Mouse (Mus musculus) CH12.LX (cell line): ENCODE measurements at regions not wholly inside any gene's neighbourhood (a gene's known extent, or its start where the extent isn't known, plus 50 kb on each side); places are given as distances from the start of the nearest gene placed in this dataset.

Source experiments
- DNase-seq: peaks from one replicate; pipeline ENCODE4 v3.0.0-alpha.2; 2013; ENCODE audit errors: extremely low read depth
- H3K27ac ChIP-seq: 2 replicates; pipeline ENCODE4 v1.5.1; 2012; ENCODE audit warnings: low read depth, mild to moderate bottlenecking, control low read depth, moderate library complexity; ENCODE audit not compliant: insufficient read depth
- H3K27me3 ChIP-seq: replicated peaks from 2 replicates; pipeline ENCODE3; 2012; ENCODE audit warnings: inconsistent platforms
- H3K36me3 ChIP-seq, 2 experiments: replicated peaks in 1 of 2; 2 replicates each; pipeline versions ENCODE3 to v1.6.1; 2012; ENCODE audit warnings: inconsistent platforms in 1 of 2, low read length in 1 of 2, mild to moderate bottlenecking in 1 of 2, mixed read lengths in 1 of 2, moderate library complexity in 1 of 2; ENCODE audit not compliant: control insufficient read depth in 1 of 2, insufficient read depth in 1 of 2
- H3K4me1 ChIP-seq, 2 experiments: 2 replicates each; pipeline ENCODE4 v1.6.1; 2012; ENCODE audit warnings: inconsistent platforms in 1 of 2, moderate library complexity in 1 of 2; ENCODE audit not compliant: insufficient read depth in 2 of 2, control insufficient read depth in 1 of 2
- H3K4me2 ChIP-seq: 2 replicates; pipeline ENCODE4 v1.6.1; 2012; ENCODE audit warnings: low read depth, mild to moderate bottlenecking, control low read depth; ENCODE audit not compliant: poor library complexity, insufficient read depth, severe bottlenecking
- H3K4me3 ChIP-seq, 3 experiments: fragments of 150-350 bp in 1 of 3; sonication (generic) in 1 of 3; replicated peaks in 1 of 3; 2 replicates each; pipeline versions ENCODE3 to v1.5.1; 2011 to 2012; ENCODE audit warnings: low read depth in 2 of 3, low read length in 2 of 3, mild to moderate bottlenecking in 2 of 3, moderate library complexity in 2 of 3, control low read depth in 1 of 3, improper control_type of control experiment in 1 of 3, inconsistent platforms in 1 of 3, mixed read lengths in 1 of 3; ENCODE audit not compliant: poor library complexity in 1 of 3
- H3K79me2 ChIP-seq: replicated peaks from 2 replicates; pipeline ENCODE4 v1.6.1; 2012; ENCODE audit warnings: mild to moderate bottlenecking, moderate library complexity; ENCODE audit not compliant: control insufficient read depth, poor library complexity, insufficient read depth, severe bottlenecking; ENCODE audit errors: extremely low read depth
- H3K9ac ChIP-seq: 2 replicates; pipeline ENCODE4 v1.6.1; 2012; ENCODE audit warnings: low read depth, mild to moderate bottlenecking, control low read depth, moderate library complexity; ENCODE audit not compliant: insufficient read depth
- H3K9me3 ChIP-seq: replicated peaks from 2 replicates; pipeline ENCODE3; 2012; ENCODE audit warnings: low read length, inconsistent platforms, mixed read lengths
- CTCF ChIP-seq, 2 experiments: IDR thresholded peaks in 1 of 2; conservative IDR thresholded peaks in 1 of 2; 2 replicates each; pipeline ENCODE4 v1.5.1; 2011 to 2012; ENCODE audit warnings: low read depth in 2 of 2, low read length in 2 of 2, improper control_type of control experiment in 1 of 2, inconsistent platforms in 1 of 2, mild to moderate bottlenecking in 1 of 2, moderate library complexity in 1 of 2
- GABPA ChIP-seq: IDR thresholded peaks from 2 replicates; pipeline ENCODE4 v1.6.1; 2012; ENCODE audit warnings: low read depth, low read length, improper control_type of control experiment, inconsistent platforms; ENCODE audit not compliant: insufficient replicate concordance
- JUN ChIP-seq: IDR thresholded peaks from 2 replicates; pipeline ENCODE4 v1.6.1; 2011; ENCODE audit warnings: low read depth, mild to moderate bottlenecking, low read length, improper control_type of control experiment, moderate library complexity; ENCODE audit not compliant: insufficient read depth
- JUND ChIP-seq: conservative IDR thresholded peaks from 2 replicates; pipeline ENCODE4 v1.6.1; 2011; ENCODE audit warnings: low read depth, low read length, improper control_type of control experiment
- KAT2A ChIP-seq: IDR thresholded peaks from 2 replicates; pipeline ENCODE4 v1.6.1; 2012; ENCODE audit warnings: low read length, improper control_type of control experiment, inconsistent platforms; ENCODE audit not compliant: insufficient replicate concordance
- MXI1 ChIP-seq: IDR thresholded peaks from 2 replicates; pipeline ENCODE4 v1.6.1; 2011; ENCODE audit warnings: mild to moderate bottlenecking, low read depth, low read length, improper control_type of control experiment
- NRF1 ChIP-seq: IDR thresholded peaks from 2 replicates; pipeline ENCODE4 v1.6.1; 2014; ENCODE audit warnings: low read depth, mild to moderate bottlenecking, inconsistent platforms, low read length, improper control_type of control experiment, moderate library complexity
- PAX5 ChIP-seq: IDR thresholded peaks from 2 replicates; pipeline ENCODE4 v1.6.1; 2012; ENCODE audit warnings: low read length, inconsistent platforms, mixed read lengths
- POLR2A ChIP-seq: IDR thresholded peaks from 2 replicates; pipeline ENCODE4 v1.6.1; 2011; ENCODE audit warnings: low read depth, mild to moderate bottlenecking, improper control_type of control experiment, low read length
- POLR2AphosphoS2 ChIP-seq: IDR thresholded peaks from 2 replicates; pipeline ENCODE4 v1.6.1; 2011; ENCODE audit warnings: low read depth, low read length, improper control_type of control experiment
- TCF12 ChIP-seq: IDR thresholded peaks from 2 replicates; pipeline ENCODE4 v1.6.1; 2014; ENCODE audit warnings: low read depth, mild to moderate bottlenecking, inconsistent platforms, low read length, improper control_type of control experiment
- USF1 ChIP-seq: IDR thresholded peaks from 2 replicates; pipeline ENCODE4 v1.6.1; 2014; ENCODE audit warnings: low read depth, mild to moderate bottlenecking, inconsistent platforms, low read length, improper control_type of control experiment
- USF2 ChIP-seq: conservative IDR thresholded peaks from 2 replicates; pipeline ENCODE4 v1.6.1; 2011; ENCODE audit warnings: low read depth, low read length, improper control_type of control experiment
- ZMIZ1 ChIP-seq: IDR thresholded peaks from 2 replicates; pipeline ENCODE4 v1.6.1; 2012; ENCODE audit warnings: low read depth, mild to moderate bottlenecking, inconsistent platforms, low read length, improper control_type of control experiment
- ZNF384 ChIP-seq: IDR thresholded peaks from 2 replicates; pipeline ENCODE4 v1.6.1; 2012; ENCODE audit warnings: low read depth, low read length, improper control_type of control experiment, inconsistent platforms
- dilution Hi-C: fragments of 300-500 bp; cut with MboI; formaldehyde crosslinking; loops from 2 replicates; pipeline ENCODE4 v1.14.3; 2020; ENCODE audit warnings: low sequenced_read_pairs; ENCODE audit not compliant: extremely low pct_unique_long_range_greater_than_20kb, extremely low pct_ligation_motif_present
- in situ Hi-C: fragments of 300-500 bp; cut with MboI; formaldehyde crosslinking; loops from 3 replicates; pipeline ENCODE4 v1.14.3; 2019; ENCODE audit warnings: low sequenced_read_pairs, low pct_ligation_motif_present, low pct_unique_long_range_greater_than_20kb, mixed read lengths

- in situ Hi-C loops: loop anchor here (25.0 kb wide), 1 partner anchor 1052 kb away; no protein-coding TSS in a partner anchor
Observed at GRCm38 (mm10) chr11:45639236-45639635, 212.6 kb upstream of the Clint1 start.

DNA sequence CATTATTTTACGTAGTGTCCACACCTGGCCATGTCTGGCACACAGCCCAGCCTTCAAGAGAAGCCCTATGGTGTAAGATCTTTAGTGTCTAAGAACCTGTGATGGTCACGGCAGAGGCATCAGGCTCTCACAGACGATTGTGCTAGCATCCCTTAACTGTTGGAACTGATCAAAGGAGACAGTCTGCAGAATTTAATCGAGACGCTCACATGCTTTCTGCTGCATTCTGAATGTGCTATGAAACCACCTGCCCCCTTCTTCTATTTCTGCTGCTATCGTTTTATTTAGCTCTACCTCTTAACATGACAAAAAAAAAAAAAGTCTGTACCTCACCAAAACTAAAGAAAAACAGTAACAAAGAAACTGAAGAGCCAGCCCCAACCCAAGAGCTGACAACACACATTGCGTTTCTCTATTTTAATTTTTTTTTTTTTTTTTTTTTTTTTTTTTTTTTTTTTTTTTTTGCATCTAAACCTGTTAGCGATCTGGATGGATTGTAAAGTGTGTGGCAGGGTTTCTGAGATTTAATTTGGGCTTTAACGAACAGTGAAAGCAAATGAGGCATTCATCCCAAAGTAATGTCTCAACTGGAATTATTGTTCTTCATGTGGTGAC, 209.6 kb upstream of the Clint1 start:
- dilution Hi-C loops: no loop called here
- Histone ChIP-seq H3K27me3 (no peaks in the 10 kb centered on the region), H3K4me3 (no peak overlapping the region), H3K4me1 (no peaks in the 10 kb centered on the region), H3K9ac (no peak overlapping the region), H3K9me3 (no peaks in the 10 kb centered on the region), H3K4me2 (no peak overlapping the region), H3K79me2 (no peaks in the 10 kb centered on the region), H3K27ac (no peak overlapping the region), H3K36me3 (no peaks in the 10 kb centered on the region)
- peak; percentile 52 for TF ChIP-seq ZNF384
- no peak for TF ChIP-seq ZMIZ1
- no peak for TF ChIP-seq JUND
- in situ Hi-C loops: loop anchor here (25.0 kb wide), 1 partner anchor 1055 kb away; no protein-coding TSS in a partner anchor
- no peak for DNase-seq

More at GRCm38 (mm10) chr11:45639236-45639635, 212.6 kb upstream of the Clint1 start:
- Histone ChIP-seq H3K36me3 (no peaks in the 10 kb centered on the region), H3K27me3 (no peaks in the 10 kb centered on the region), H3K27ac (no peak overlapping the region)
- peak; percentile 16 for DNase-seq
- TF ChIP-seq MXI1 (no peak), KAT2A (no peak), NRF1 (no peak), ZNF384 (no peak), CTCF (conservative IDR thresholded peaks at IDR 0.05 in 1 of 2, IDR thresholded peaks at IDR 0.05 in 1 of 2; ENCODE audit: low read depth in 2 of 2, low read length in 2 of 2) (peak in 1 of 2 experiments; percentile 34; a peak in 2 of 4 replicates), JUN (no peak), POLR2AphosphoS2 (no peak)
- TF ChIP-seq, all 38 proteins: peak for 1
- Histone ChIP-seq H3K9ac (no peak overlapping the region), H3K79me2 (no peaks in the 10 kb centered on the region), H3K4me1 (no peaks in the 10 kb centered on the region), H3K4me3 (no peak overlapping the region), H3K9me3 (no peaks in the 10 kb centered on the region), H3K4me2 (no peak overlapping the region)
- dilution Hi-C loops: no loop called here

GRCm38 (mm10) chr11:45643629-45644325, 208.1 kb upstream of the Clint1 start:
- Histone ChIP-seq H3K27ac (no peak overlapping the region), H3K4me1 (no peaks in the 10 kb centered on the region), H3K36me3 (no peaks in the 10 kb centered on the region), H3K9me3 (no peaks in the 10 kb centered on the region), H3K4me2 (no peak overlapping the region), H3K4me3 (no peak overlapping the region), H3K79me2 (no peaks in the 10 kb centered on the region), H3K27me3 (no peaks in the 10 kb centered on the region), H3K9ac (no peak overlapping the region)
- dilution Hi-C loops: no loop called here
- TF ChIP-seq PAX5 (no peak), USF2 (no peak), CTCF (conservative IDR thresholded peaks at IDR 0.05 in 1 of 2, IDR thresholded peaks at IDR 0.05 in 1 of 2; ENCODE audit: low read depth in 2 of 2, low read length in 2 of 2) (no peak), POLR2A (no peak), ZNF384 (no peak), GABPA (no peak), JUN (no peak), USF1 (no peak), TCF12 (no peak)
- no peak for DNase-seq
- in situ Hi-C loops: loop anchor here (25.0 kb wide), 1 partner anchor 1056 kb away; no protein-coding TSS in a partner anchor
